In the genomic region with DNA sequence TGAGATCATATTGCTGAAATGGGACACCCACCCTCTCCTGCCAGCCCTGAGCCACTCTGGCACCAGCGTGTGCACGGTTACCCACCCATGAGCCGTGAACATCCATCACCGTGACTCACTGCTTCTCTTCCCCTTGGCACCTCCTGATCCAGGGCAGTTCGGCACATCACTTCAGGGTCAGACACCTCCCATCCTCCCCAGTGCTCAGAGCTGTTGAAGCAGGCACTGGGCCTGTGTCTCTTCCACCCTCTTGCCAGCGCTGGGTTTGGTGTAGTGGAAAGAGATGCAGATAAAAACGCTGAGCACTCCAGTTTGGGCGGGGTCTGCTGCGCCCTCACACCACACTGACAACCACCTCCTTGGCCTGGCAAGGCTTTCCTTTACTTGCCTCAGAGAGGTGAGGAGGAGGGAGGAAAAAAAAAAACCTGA, we compare ENCODE assay signal across 10 mouse cellular contexts.
DNase-seq lines count a peak whose midpoint lies in the region; ATAC-seq and TF ChIP-seq lines count a peak whose summit lies in the region.
"Had no signal": no experiment of that assay in that cellular context is flagged by ENCODE, and none has a peak within 500 bp of the region (broad histone marks: within the 10 kb centered on the region; RNA-seq: fewer than 3 reads in every experiment).

No protein-coding gene starts in this region.

- H3K4me1 ChIP-seq in hindbrain, embryonic 13.5 days (replicated peaks), result peaks cover 72% of the 10 kb centered on the region
- peaks cover 46% of the 10 kb centered on the region for H3K4me1 ChIP-seq in hindbrain, embryonic 12.5 days
- no peaks in the 10 kb centered on the region for H3K4me1 ChIP-seq in G1E (ENCODE audit: insufficient read depth, low read depth, low read length)
- H3K4me1 ChIP-seq in hindbrain, embryonic 15.5 days (replicated peaks), result peaks cover 44% of the 10 kb centered on the region
- H3K4me1 ChIP-seq: liver, embryonic 15.5 days had no signal

- WGBS in hindbrain, embryonic 13.5 days, result 80% methylated on average over 9 of the region's 9 CpGs
- 82% methylated on average over 9 of the region's 9 CpGs for WGBS in hindbrain, embryonic 12.5 days
- WGBS in hindbrain, embryonic 15.5 days, result 74% methylated on average over 9 of the region's 9 CpGs

- H3K27me3 ChIP-seq in hindbrain, embryonic 13.5 days, result no peaks in the 10 kb centered on the region
- no peaks in the 10 kb centered on the region for H3K27me3 ChIP-seq in hindbrain, embryonic 12.5 days
- no peaks in the 10 kb centered on the region; the same call in 1 of the 2 replicates for H3K27me3 ChIP-seq in G1E (ENCODE audit: insufficient read depth, low read length)
- H3K27me3 ChIP-seq in hindbrain, embryonic 15.5 days, result no peaks in the 10 kb centered on the region
- H3K27me3 ChIP-seq: liver, embryonic 15.5 days had no signal

- no peak for DNase-seq in G1E (ENCODE audit: low spot score)
- DNase-seq in adrenal gland, adult 2 months, result peak; percentile 88
- DNase-seq in right cerebral cortex, adult 2 months (ENCODE audit: low spot score in 2 of 2), result no peak
- no peak for DNase-seq in embryo, embryonic 10.5 days (ENCODE audit: low spot score)

- H3K4me3 ChIP-seq in hindbrain, embryonic 13.5 days, result no peak overlapping the region
- no peak overlapping the region for H3K4me3 ChIP-seq in hindbrain, embryonic 12.5 days
- peak overlapping the region; percentile 27; the same call in 1 of the 2 replicates for H3K4me3 ChIP-seq in G1E (ENCODE audit: low read depth, low read length)
- no peak overlapping the region for H3K4me3 ChIP-seq in hindbrain, embryonic 15.5 days
- H3K4me3 ChIP-seq: forebrain, embryonic 10.5 days; liver, embryonic 15.5 days had no signal

- no peak overlapping the region for H3K4me2 ChIP-seq in hindbrain, embryonic 13.5 days
- H3K4me2 ChIP-seq in hindbrain, embryonic 12.5 days (replicated peaks), result no peak overlapping the region
- H3K4me2 ChIP-seq in hindbrain, embryonic 15.5 days, result no peak overlapping the region
- H3K4me2 ChIP-seq: liver, embryonic 15.5 days had no signal

- H3K27ac ChIP-seq in hindbrain, embryonic 13.5 days, result peak overlapping the region; percentile 32
- H3K27ac ChIP-seq in hindbrain, embryonic 12.5 days, result no peak overlapping the region
- H3K27ac ChIP-seq in hindbrain, embryonic 15.5 days (replicated peaks), result peak overlapping the region; percentile 18; the same call in 1 of the 2 replicates
- H3K27ac ChIP-seq: forebrain, embryonic 10.5 days; liver, embryonic 15.5 days had no signal

- H3K9ac ChIP-seq in hindbrain, embryonic 13.5 days, result peak overlapping the region; percentile 35; the same call in 1 of the 2 replicates
- H3K9ac ChIP-seq in hindbrain, embryonic 12.5 days, result no peak overlapping the region
- H3K9ac ChIP-seq in hindbrain, embryonic 15.5 days, result no peak overlapping the region
- H3K9ac ChIP-seq: liver, embryonic 15.5 days had no signal

- no peaks in the 10 kb centered on the region for H3K9me3 ChIP-seq in hindbrain, embryonic 13.5 days
- H3K9me3 ChIP-seq in hindbrain, embryonic 12.5 days (replicated peaks), result no peaks in the 10 kb centered on the region
- peaks cover 77% of the 10 kb centered on the region for H3K9me3 ChIP-seq in G1E (replicated peaks)
- no peaks in the 10 kb centered on the region for H3K9me3 ChIP-seq in hindbrain, embryonic 15.5 days
- H3K9me3 ChIP-seq: forebrain, embryonic 10.5 days; liver, embryonic 15.5 days had no signal

- no peak for ATAC-seq in hindbrain, embryonic 13.5 days (ENCODE audit: low FRiP score)
- no peak for ATAC-seq in hindbrain, embryonic 12.5 days (ENCODE audit: low FRiP score)
- ATAC-seq in G1E (ENCODE audit: extremely low read depth, insufficient number of reproducible peaks, low FRiP score, poor library complexity, severe bottlenecking), result no peak
- peak; percentile 17; the same call in 1 of the 2 replicates for ATAC-seq in hindbrain, embryonic 15.5 days (ENCODE audit: low FRiP score, low read depth)
- ATAC-seq: midbrain, embryonic 16.5 days had no signal

- H3K36me3 ChIP-seq in hindbrain, embryonic 13.5 days, result no peaks in the 10 kb centered on the region
- H3K36me3 ChIP-seq in hindbrain, embryonic 12.5 days, result no peaks in the 10 kb centered on the region
- no peaks in the 10 kb centered on the region for H3K36me3 ChIP-seq in G1E (replicated peaks)
- no peaks in the 10 kb centered on the region for H3K36me3 ChIP-seq in hindbrain, embryonic 15.5 days
- H3K36me3 ChIP-seq: forebrain, embryonic 10.5 days; liver, embryonic 15.5 days had no signal

- TF ChIP-seq CTCF in G1E (IDR thresholded peaks at IDR 0.05; ENCODE audit: low read depth, low read length), result no peak
